Mouse (Mus musculus) CH12.LX (cell line): Measurements from ENCODE around the gene Ackr4.

Source experiments
- CTCF ChIP-seq, 2 experiments: IDR thresholded peaks in 1 of 2; conservative IDR thresholded peaks in 1 of 2; 2 replicates each; pipeline ENCODE4 v1.5.1; 2011 to 2012; ENCODE audit warnings: low read depth in 2 of 2, low read length in 2 of 2, improper control_type of control experiment in 1 of 2, inconsistent platforms in 1 of 2, mild to moderate bottlenecking in 1 of 2, moderate library complexity in 1 of 2
- EP300 ChIP-seq: IDR thresholded peaks from 2 replicates; pipeline ENCODE4 v1.6.1; 2011; ENCODE audit warnings: low read length, improper control_type of control experiment
- POLR2A ChIP-seq: IDR thresholded peaks from 2 replicates; pipeline ENCODE4 v1.6.1; 2011; ENCODE audit warnings: low read depth, mild to moderate bottlenecking, improper control_type of control experiment, low read length
- TBP ChIP-seq: conservative IDR thresholded peaks from 2 replicates; pipeline ENCODE4 v1.6.1; 2011; ENCODE audit warnings: low read depth, low read length, improper control_type of control experiment

DNA sequence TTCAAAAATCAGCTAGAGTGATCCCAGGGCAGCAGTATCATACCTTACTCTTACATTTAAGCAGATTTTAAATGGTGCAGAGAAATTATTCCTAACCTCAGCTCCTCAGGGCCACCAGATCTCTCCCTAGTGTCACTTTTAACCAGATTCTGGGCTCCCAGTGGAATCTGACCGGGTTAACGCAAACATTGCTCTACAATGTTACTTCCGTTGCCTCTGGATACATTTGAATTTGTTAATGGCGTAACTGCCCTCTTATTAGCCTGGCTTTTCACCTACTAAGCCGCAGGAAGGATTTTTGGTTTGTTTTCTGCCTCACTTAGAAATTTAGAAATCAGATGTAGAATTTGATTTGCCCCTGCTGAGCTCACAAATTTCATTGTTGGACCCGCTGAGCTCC is 92.0 kb downstream of the Ackr4 start:
- TF ChIP-seq TBP (no peak), EP300 (no peak), CTCF (conservative IDR thresholded peaks at IDR 0.05 in 1 of 2, IDR thresholded peaks at IDR 0.05 in 1 of 2; ENCODE audit: low read depth in 2 of 2, low read length in 2 of 2) (no peak), POLR2A (no peak)
